ENCODE assay signal across 9 mouse cellular contexts in genomic region chr7:122197306-122197705, GRCm38 (mm10). TPM values are rescaled to one million over a fixed set of nuclear protein-coding genes. Genes with fewer than 3 reads are reported as not detected.
DNase-seq lines count a peak whose midpoint lies in the region; ATAC-seq and TF ChIP-seq lines count a peak whose summit lies in the region.
"Had no signal": no experiment of that assay in that cellular context is flagged by ENCODE, and none has a peak within 500 bp of the region (broad histone marks: within the 10 kb centered on the region; RNA-seq: fewer than 3 reads in every experiment).

No protein-coding gene starts in this region.

- no peaks in the 10 kb centered on the region for H3K36me3 ChIP-seq in midbrain, postnatal 0 days (ENCODE audit: insufficient read depth, low read length)
- H3K36me3 ChIP-seq in midbrain, embryonic 10.5 days = no peaks in the 10 kb centered on the region
- H3K36me3 ChIP-seq in hindbrain, postnatal 0 days (ENCODE audit: insufficient read depth, low read length) = no peaks in the 10 kb centered on the region
- H3K36me3 ChIP-seq in limb, embryonic 11.5 days (ENCODE audit: control insufficient read depth, insufficient read depth, low read length) = no peaks in the 10 kb centered on the region

- H3K27ac ChIP-seq in midbrain, postnatal 0 days (ENCODE audit: low read depth, low read length) = no peak overlapping the region
- no peak overlapping the region for H3K27ac ChIP-seq in midbrain, embryonic 10.5 days (replicated peaks)
- no peak overlapping the region for H3K27ac ChIP-seq in hindbrain, postnatal 0 days
- H3K27ac ChIP-seq in limb, embryonic 11.5 days (replicated peaks; ENCODE audit: low read depth, low read length) = no peak overlapping the region

- H3K4me1 ChIP-seq in midbrain, postnatal 0 days (ENCODE audit: insufficient read depth, low read length) = no peaks in the 10 kb centered on the region
- H3K4me1 ChIP-seq in midbrain, embryonic 10.5 days = no peaks in the 10 kb centered on the region
- H3K4me1 ChIP-seq in hindbrain, postnatal 0 days (ENCODE audit: insufficient read depth, low read length) = no peaks in the 10 kb centered on the region
- H3K4me1 ChIP-seq in limb, embryonic 11.5 days (ENCODE audit: control insufficient read depth, insufficient read depth, low read length) = no peaks in the 10 kb centered on the region

- H3K4me2 ChIP-seq in midbrain, postnatal 0 days (ENCODE audit: low read depth, low read length, poor library complexity, severe bottlenecking) = no peak overlapping the region
- no peak overlapping the region for H3K4me2 ChIP-seq in hindbrain, postnatal 0 days (ENCODE audit: low read depth, low read length)
- no peak overlapping the region for H3K4me2 ChIP-seq in limb, embryonic 11.5 days (ENCODE audit: low read depth, severe bottlenecking)

- TF ChIP-seq CTCF in midbrain, postnatal 0 days (IDR thresholded peaks at IDR 0.05) = peak; percentile 89
- TF ChIP-seq CTCF in Patski (IDR thresholded peaks at IDR 0.05) = peak; percentile 80
- TF ChIP-seq CTCF in hindbrain, postnatal 0 days (IDR thresholded peaks at IDR 0.05; ENCODE audit: low read depth) = peak; percentile 89

- H3K4me3 ChIP-seq in midbrain, postnatal 0 days (ENCODE audit: low read depth, low read length) = no peak overlapping the region
- H3K4me3 ChIP-seq in midbrain, embryonic 10.5 days = no peak overlapping the region
- H3K4me3 ChIP-seq in hindbrain, postnatal 0 days (ENCODE audit: low read length) = no peak overlapping the region
- no peak overlapping the region for H3K4me3 ChIP-seq in limb, embryonic 11.5 days (ENCODE audit: low read depth, low read length)
- H3K4me3 ChIP-seq: myocyte had no signal

- no peak for ATAC-seq in midbrain, postnatal 0 days (ENCODE audit: low FRiP score)
- peak; percentile 39 for ATAC-seq in Patski
- no peak for ATAC-seq in hindbrain, postnatal 0 days
- no peak for ATAC-seq in limb, embryonic 11.5 days (ENCODE audit: insufficient number of reproducible peaks, low FRiP score, low TSS enrichment, low read depth)

- peak; percentile 62 for DNase-seq in midbrain, postnatal 0 days (ENCODE audit: low spot score)
- no peak for DNase-seq in midbrain, embryonic 10.5 days (ENCODE audit: low spot score)
- peak; percentile 15 for DNase-seq in Patski (ENCODE audit: low read depth, low spot score)
- peak; percentile 48 for DNase-seq in cerebellum, adult 9-10 months
- DNase-seq in hindbrain, postnatal 0 days (ENCODE audit: low spot score) = peak; percentile 72
- peak; percentile 69 for DNase-seq in limb, embryonic 11.5 days (ENCODE audit: low spot score)
- peak; percentile 28 for DNase-seq in spleen, adult 12 weeks (ENCODE audit: low spot score)

- 40% methylated on average over 4 of the region's 4 CpGs for WGBS in midbrain, postnatal 0 days
- 39% methylated on average over 4 of the region's 4 CpGs for WGBS in midbrain, embryonic 10.5 days
- WGBS in hindbrain, postnatal 0 days = 42% methylated on average over 4 of the region's 4 CpGs
- 36% methylated on average over 4 of the region's 4 CpGs for WGBS in limb, embryonic 11.5 days

- in situ Hi-C loops in Patski (cut with MboI; ENCODE audit: low pct_unique_long_range_greater_than_20kb) = no loop called here

- H3K9ac ChIP-seq in midbrain, postnatal 0 days (replicated peaks; ENCODE audit: low read length, poor library complexity, severe bottlenecking) = no peak overlapping the region
- H3K9ac ChIP-seq in hindbrain, postnatal 0 days (replicated peaks; ENCODE audit: low read length) = no peak overlapping the region
- no peak overlapping the region for H3K9ac ChIP-seq in limb, embryonic 11.5 days (ENCODE audit: low read length)

- POLR2A ChIA-PET in Patski (lab: Charles Lee) = no interaction called here

- H3K9me3 ChIP-seq in midbrain, postnatal 0 days (ENCODE audit: low read length) = no peaks in the 10 kb centered on the region
- H3K9me3 ChIP-seq in midbrain, embryonic 10.5 days (replicated peaks) = no peaks in the 10 kb centered on the region
- no peaks in the 10 kb centered on the region for H3K9me3 ChIP-seq in hindbrain, postnatal 0 days (ENCODE audit: low read length)
- H3K9me3 ChIP-seq in limb, embryonic 11.5 days (ENCODE audit: control insufficient read depth, low read length) = no peaks in the 10 kb centered on the region

- H3K27me3 ChIP-seq in midbrain, postnatal 0 days (ENCODE audit: insufficient read depth, low read length) = no peaks in the 10 kb centered on the region
- no peaks in the 10 kb centered on the region for H3K27me3 ChIP-seq in midbrain, embryonic 10.5 days (ENCODE audit: low read depth, poor library complexity, severe bottlenecking)
- peaks cover 2% of the 10 kb centered on the region for H3K27me3 ChIP-seq in Patski
- no peaks in the 10 kb centered on the region for H3K27me3 ChIP-seq in hindbrain, postnatal 0 days (ENCODE audit: insufficient read depth, low read length)
- no peaks in the 10 kb centered on the region for H3K27me3 ChIP-seq in limb, embryonic 11.5 days (ENCODE audit: control insufficient read depth, insufficient read depth, low read length)

- CTCF ChIA-PET in Patski (lab: Charles Lee) = interaction anchor here (0.8 to 1.7 kb wide), 6 partner anchors 10 to 38 kb away, joined by 3 to 5 read pairs (median 4); partner anchors contain the start of gene Plk1

RNA-seq across cellular contexts. Expression of gene Ern2, which starts 11.3 kb away (rescaled TPM):
- 2.4 and 3.6 TPM in 2 replicates for total RNA-seq in midbrain, postnatal 0 days (2014; rRNA removed)
- polyA plus RNA-seq in midbrain, postnatal 0 days (2015; fragmentation: Nextera tagmentation; extraction: Ambion mirVana) = 2.0 and 2.6 TPM in 2 replicates
- 0.11 TPM in 1 of 2 replicates, not detected in the other for polyA plus RNA-seq in midbrain, embryonic 10.5 days (2016; fragmentation: Nextera tagmentation; extraction: Ambion mirVana)
- not detected for polyA plus RNA-seq in Patski (2021)
- total RNA-seq in hindbrain, postnatal 0 days (2014; rRNA removed) = 1.6 and 2.0 TPM in 2 replicates
- polyA plus RNA-seq in hindbrain, postnatal 0 days (2015; fragmentation: Nextera tagmentation; extraction: Ambion mirVana) = 1.4 TPM in 2 replicates
- polyA plus RNA-seq in limb, embryonic 11.5 days (2014; fragmentation: Nextera tagmentation; extraction: Ambion mirVana) = not detected in 2 replicates
- polyA plus RNA-seq: heart, embryonic 14.5 days; myocyte had no signal

RNA-seq across cellular contexts. Expression of gene Chp2, which starts 22.0 kb away (rescaled TPM):
- total RNA-seq in midbrain, postnatal 0 days (2014; rRNA removed) = 0.38 and 0.99 TPM in 2 replicates
- 0.99 and 1.3 TPM in 2 replicates for polyA plus RNA-seq in midbrain, postnatal 0 days (2015; fragmentation: Nextera tagmentation; extraction: Ambion mirVana)
- polyA plus RNA-seq in midbrain, embryonic 10.5 days (2016; fragmentation: Nextera tagmentation; extraction: Ambion mirVana) = 0.21 TPM in 1 of 2 replicates, not detected in the other
- not detected for polyA plus RNA-seq in Patski (2021)
- 0.78 and 1.0 TPM in 2 replicates for total RNA-seq in hindbrain, postnatal 0 days (2014; rRNA removed)
- 1.3 and 1.4 TPM in 2 replicates for polyA plus RNA-seq in hindbrain, postnatal 0 days (2015; fragmentation: Nextera tagmentation; extraction: Ambion mirVana)
- polyA plus RNA-seq in limb, embryonic 11.5 days (2014; fragmentation: Nextera tagmentation; extraction: Ambion mirVana) = not detected in 2 replicates
- polyA plus RNA-seq: myocyte had no signal

RNA-seq across cellular contexts. Expression of gene Plk1, which starts 38.1 kb away (rescaled TPM):
- total RNA-seq in midbrain, postnatal 0 days (2014; rRNA removed) = 4.1 and 6.6 TPM in 2 replicates
- 6.3 and 6.7 TPM in 2 replicates for polyA plus RNA-seq in midbrain, postnatal 0 days (2015; fragmentation: Nextera tagmentation; extraction: Ambion mirVana)
- 222 and 248 TPM in 2 replicates for polyA plus RNA-seq in midbrain, embryonic 10.5 days (2016; fragmentation: Nextera tagmentation; extraction: Ambion mirVana)
- polyA plus RNA-seq in Patski (2021) = 55.8 TPM
- total RNA-seq in hindbrain, postnatal 0 days (2014; rRNA removed) = 12.0 and 15.6 TPM in 2 replicates
- 15.1 and 18.5 TPM in 2 replicates for polyA plus RNA-seq in hindbrain, postnatal 0 days (2015; fragmentation: Nextera tagmentation; extraction: Ambion mirVana)
- 155 and 161 TPM in 2 replicates for polyA plus RNA-seq in limb, embryonic 11.5 days (2014; fragmentation: Nextera tagmentation; extraction: Ambion mirVana)
